Mouse (Mus musculus) kidney, adult 9 months (tissue): ENCODE data around the gene Lrp11.
"Not testable (repeated sequence)": the region's sequence is repeated elsewhere in the genome, so short reads cannot be mapped to it uniquely, and the experiment has no call there.

ENCODE experiments used
- DNase-seq: peaks from one replicate; pipeline ENCODE4 v3.0.0; 2022

The Lrp11 gene

GRCm38 (mm10) chr10:7589592-7590233 is at the start of gene Lrp11:
Gene Lrp11, plus strand, starts transcription at chr10:7589800.
- DNase-seq, result peak; percentile 91

- DNase-seq, result peak; percentile 48
These were observed 11.6 kb upstream of the Lrp11 start for GRCm38 (mm10) chr10:7578002-7578401.

- no peak for DNase-seq
These were observed 8.2 kb upstream of the Lrp11 start for GRCm38 (mm10) chr10:7581401-7581800.

- DNase-seq, result no peak
These were observed 7.3 kb upstream of the Lrp11 start for GRCm38 (mm10) chr10:7582157-7582890.

GRCm38 (mm10) chr10:7582891-7583557 is 6.6 kb upstream of the Lrp11 start:
- DNase-seq, result no peak

- DNase-seq, result no peak
These were observed 2.8 kb upstream of the Lrp11 start for GRCm38 (mm10) chr10:7586771-7587170.

- no peak for DNase-seq
These were observed 662 bp downstream of the Lrp11 start for GRCm38 (mm10) chr10:7590234-7590689.

GRCm38 (mm10) chr10:7590792-7591191 is 1.2 kb downstream of the Lrp11 start:
- no peak for DNase-seq

GRCm38 (mm10) chr10:7594797-7595196 is 5.2 kb downstream of the Lrp11 start:
- DNase-seq, result no peak

GRCm38 (mm10) chr10:7596251-7596650 is 6.7 kb downstream of the Lrp11 start:
- no peak for DNase-seq

GRCm38 (mm10) chr10:7598177-7598576 is 8.6 kb downstream of the Lrp11 start:
- DNase-seq, result no peak

- DNase-seq, result peak; percentile 83
These were observed 11.0 kb downstream of the Lrp11 start for GRCm38 (mm10) chr10:7600647-7601046.

GRCm38 (mm10) chr10:7605168-7605567 is 15.6 kb downstream of the Lrp11 start:
- no peak for DNase-seq

- no peak for DNase-seq
These were observed 16.8 kb downstream of the Lrp11 start for GRCm38 (mm10) chr10:7606437-7606836.

- no peak for DNase-seq
These were observed 19.0 kb downstream of the Lrp11 start for GRCm38 (mm10) chr10:7608611-7609010.

- no peak for DNase-seq
These were observed 22.0 kb downstream of the Lrp11 start for GRCm38 (mm10) chr10:7611647-7612046.

GRCm38 (mm10) chr10:7612210-7612609 is 22.6 kb downstream of the Lrp11 start:
- not testable (repeated sequence) for DNase-seq

- DNase-seq, result no peak
These were observed 25.2 kb downstream of the Lrp11 start for GRCm38 (mm10) chr10:7614834-7615233.

GRCm38 (mm10) chr10:7617146-7617545 is 27.5 kb downstream of the Lrp11 start:
- DNase-seq, result not testable (repeated sequence)

GRCm38 (mm10) chr10:7617556-7617955 is 28.0 kb downstream of the Lrp11 start:
- not testable (repeated sequence) for DNase-seq

- DNase-seq, result no peak
These were observed 30.2 kb downstream of the Lrp11 start for GRCm38 (mm10) chr10:7619821-7620241.

- DNase-seq, result no peak
These were observed 31.1 kb downstream of the Lrp11 start for GRCm38 (mm10) chr10:7620723-7621122.

- no peak for DNase-seq
These were observed 32.8 kb downstream of the Lrp11 start for GRCm38 (mm10) chr10:7622378-7622777.
